Mouse (Mus musculus): ENCODE data around the gene Glp2r. TPM values are rescaled to one million over a fixed set of nuclear protein-coding genes. Genes with fewer than 3 reads are reported as not detected.

Glp2r gene
- polyA plus RNA-seq, 1 experiment from 2014 or later: not detected

- no peak overlapping the region for H3K4me2 ChIP-seq (ENCODE audit: low read depth, low read length)
- no peak overlapping the region for H3K9ac ChIP-seq (replicated peaks; ENCODE audit: low read length)
- H3K9me3 ChIP-seq (replicated peaks; ENCODE audit: control insufficient read depth, low read length): no peaks in the 10 kb centered on the region
- 83% methylated on average over 2 of the region's 2 CpGs for WGBS
- H3K36me3 ChIP-seq (replicated peaks; ENCODE audit: control insufficient read depth, insufficient read depth, low read depth, low read length): no peaks in the 10 kb centered on the region
- ATAC-seq (replicated peaks; ENCODE audit: insufficient number of reproducible peaks, low FRiP score, low TSS enrichment, low read depth) (no peak), DNase-seq (ENCODE audit: low spot score) (no peak)
- no peaks in the 10 kb centered on the region for H3K27me3 ChIP-seq (ENCODE audit: control insufficient read depth, insufficient read depth, low read length)
- no peak overlapping the region for H3K27ac ChIP-seq (replicated peaks; ENCODE audit: low read depth, low read length)
- H3K4me3 ChIP-seq (ENCODE audit: low read depth, low read length): no peak overlapping the region
- H3K4me1 ChIP-seq (ENCODE audit: control insufficient read depth, insufficient read depth, low read length): no peaks in the 10 kb centered on the region
Observed at GRCm38 (mm10) chr11:67679930-67680329, 91.0 kb downstream of the Glp2r start.

- no peak overlapping the region for H3K27ac ChIP-seq (replicated peaks; ENCODE audit: low read depth, low read length)
- 64% methylated on average over 5 of the region's 5 CpGs for WGBS
Observed at GRCm38 (mm10) chr11:67679300-67679699, 91.7 kb downstream of the Glp2r start.

GRCm38 (mm10) chr11:67675562-67676540 lies 95.1 kb downstream of the Glp2r start:
- ATAC-seq (replicated peaks; ENCODE audit: insufficient number of reproducible peaks, low FRiP score, low TSS enrichment, low read depth) (0 out of 2 replicates have a peak, but pooled peaks have one; percentile 48), DNase-seq (ENCODE audit: low spot score) (peak; percentile 87)
- H3K9me3 ChIP-seq (replicated peaks; ENCODE audit: control insufficient read depth, low read length): no peaks in the 10 kb centered on the region
- no peak overlapping the region for H3K4me3 ChIP-seq (ENCODE audit: low read depth, low read length)
- no peak overlapping the region for H3K4me2 ChIP-seq (ENCODE audit: low read depth, low read length)
- H3K9ac ChIP-seq (replicated peaks; ENCODE audit: low read length): no peak overlapping the region
- no peak overlapping the region for H3K27ac ChIP-seq (replicated peaks; ENCODE audit: low read depth, low read length)
- H3K27me3 ChIP-seq (ENCODE audit: control insufficient read depth, insufficient read depth, low read length): no peaks in the 10 kb centered on the region
- WGBS: 59% methylated on average over 12 of the region's 12 CpGs
- no peaks in the 10 kb centered on the region for H3K4me1 ChIP-seq (ENCODE audit: control insufficient read depth, insufficient read depth, low read length)
- no peaks in the 10 kb centered on the region for H3K36me3 ChIP-seq (replicated peaks; ENCODE audit: control insufficient read depth, insufficient read depth, low read depth, low read length)

More at GRCm38 (mm10) chr11:67679300-67679699, 91.7 kb downstream of the Glp2r start:
- H3K4me2 ChIP-seq (ENCODE audit: low read depth, low read length): no peak overlapping the region
- no peaks in the 10 kb centered on the region for H3K36me3 ChIP-seq (replicated peaks; ENCODE audit: control insufficient read depth, insufficient read depth, low read depth, low read length)
- H3K27me3 ChIP-seq (ENCODE audit: control insufficient read depth, insufficient read depth, low read length): no peaks in the 10 kb centered on the region
- H3K9me3 ChIP-seq (replicated peaks; ENCODE audit: control insufficient read depth, low read length): no peaks in the 10 kb centered on the region
- ATAC-seq (replicated peaks; ENCODE audit: insufficient number of reproducible peaks, low FRiP score, low TSS enrichment, low read depth) (no peak), DNase-seq (ENCODE audit: low spot score) (no peak)
- H3K9ac ChIP-seq (replicated peaks; ENCODE audit: low read length): no peak overlapping the region
- H3K4me3 ChIP-seq (ENCODE audit: low read depth, low read length): no peak overlapping the region
- no peaks in the 10 kb centered on the region for H3K4me1 ChIP-seq (ENCODE audit: control insufficient read depth, insufficient read depth, low read length)

- no peaks in the 10 kb centered on the region for H3K4me1 ChIP-seq (ENCODE audit: control insufficient read depth, insufficient read depth, low read length)
- H3K4me2 ChIP-seq (ENCODE audit: low read depth, low read length): no peak overlapping the region
- no peaks in the 10 kb centered on the region for H3K36me3 ChIP-seq (replicated peaks; ENCODE audit: control insufficient read depth, insufficient read depth, low read depth, low read length)
- H3K9ac ChIP-seq (replicated peaks; ENCODE audit: low read length): no peak overlapping the region
- no peak overlapping the region for H3K4me3 ChIP-seq (ENCODE audit: low read depth, low read length)
- ATAC-seq (replicated peaks; ENCODE audit: insufficient number of reproducible peaks, low FRiP score, low TSS enrichment, low read depth): no peak
- H3K27ac ChIP-seq (replicated peaks; ENCODE audit: low read depth, low read length): no peak overlapping the region
- no peak for DNase-seq (ENCODE audit: low spot score)
- 71% methylated on average over 5 of the region's 5 CpGs for WGBS
- no peaks in the 10 kb centered on the region for H3K9me3 ChIP-seq (replicated peaks; ENCODE audit: control insufficient read depth, low read length)
- H3K27me3 ChIP-seq (ENCODE audit: control insufficient read depth, insufficient read depth, low read length): no peaks in the 10 kb centered on the region
Observed at GRCm38 (mm10) chr11:67672140-67672539, 98.8 kb downstream of the Glp2r start.

GRCm38 (mm10) chr11:67670031-67670430 lies 100.9 kb downstream of the Glp2r start:
- Histone ChIP-seq H3K9me3 (replicated peaks; ENCODE audit: control insufficient read depth, low read length) (no peaks in the 10 kb centered on the region), H3K4me1 (ENCODE audit: control insufficient read depth, insufficient read depth, low read length) (no peaks in the 10 kb centered on the region), H3K27ac (replicated peaks; ENCODE audit: low read depth, low read length) (no peak overlapping the region), H3K4me3 (ENCODE audit: low read depth, low read length) (no peak overlapping the region), H3K36me3 (replicated peaks; ENCODE audit: control insufficient read depth, insufficient read depth, low read depth, low read length) (no peaks in the 10 kb centered on the region), H3K4me2 (ENCODE audit: low read depth, low read length) (no peak overlapping the region), H3K9ac (replicated peaks; ENCODE audit: low read length) (no peak overlapping the region), H3K27me3 (ENCODE audit: control insufficient read depth, insufficient read depth, low read length) (no peaks in the 10 kb centered on the region)
- no peak for ATAC-seq (replicated peaks; ENCODE audit: insufficient number of reproducible peaks, low FRiP score, low TSS enrichment, low read depth)
- DNase-seq (ENCODE audit: low spot score): no peak
- 91% methylated on average over 6 of the region's 6 CpGs for WGBS

GRCm38 (mm10) chr11:67668460-67669007 lies 102.4 kb downstream of the Glp2r start:
- no peaks in the 10 kb centered on the region for H3K27me3 ChIP-seq (ENCODE audit: control insufficient read depth, insufficient read depth, low read length)
- no peaks in the 10 kb centered on the region for H3K36me3 ChIP-seq (replicated peaks; ENCODE audit: control insufficient read depth, insufficient read depth, low read depth, low read length)
- H3K4me2 ChIP-seq (ENCODE audit: low read depth, low read length): no peak overlapping the region
- WGBS: 79% methylated on average over 3 of the region's 3 CpGs
- H3K9ac ChIP-seq (replicated peaks; ENCODE audit: low read length): no peak overlapping the region
- no peak overlapping the region for H3K27ac ChIP-seq (replicated peaks; ENCODE audit: low read depth, low read length)
- no peaks in the 10 kb centered on the region for H3K9me3 ChIP-seq (replicated peaks; ENCODE audit: control insufficient read depth, low read length)
- no peak overlapping the region for H3K4me3 ChIP-seq (ENCODE audit: low read depth, low read length)
- no peak for ATAC-seq (replicated peaks; ENCODE audit: insufficient number of reproducible peaks, low FRiP score, low TSS enrichment, low read depth)
- H3K4me1 ChIP-seq (ENCODE audit: control insufficient read depth, insufficient read depth, low read length): no peaks in the 10 kb centered on the region
- DNase-seq (ENCODE audit: low spot score): no peak

GRCm38 (mm10) chr11:67667531-67668332 lies 103.2 kb downstream of the Glp2r start:
- no peak for ATAC-seq (replicated peaks; ENCODE audit: insufficient number of reproducible peaks, low FRiP score, low TSS enrichment, low read depth)
- 84% methylated on average over 13 of the region's 13 CpGs for WGBS
- no peak overlapping the region for H3K4me3 ChIP-seq (ENCODE audit: low read depth, low read length)

More at GRCm38 (mm10) chr11:67667531-67668332, 103.2 kb downstream of the Glp2r start:
- Histone ChIP-seq H3K36me3 (replicated peaks; ENCODE audit: control insufficient read depth, insufficient read depth, low read depth, low read length) (no peaks in the 10 kb centered on the region), H3K4me2 (ENCODE audit: low read depth, low read length) (no peak overlapping the region), H3K27ac (replicated peaks; ENCODE audit: low read depth, low read length) (no peak overlapping the region), H3K9ac (replicated peaks; ENCODE audit: low read length) (no peak overlapping the region), H3K27me3 (ENCODE audit: control insufficient read depth, insufficient read depth, low read length) (no peaks in the 10 kb centered on the region), H3K9me3 (replicated peaks; ENCODE audit: control insufficient read depth, low read length) (no peaks in the 10 kb centered on the region), H3K4me1 (ENCODE audit: control insufficient read depth, insufficient read depth, low read length) (no peaks in the 10 kb centered on the region)
- no peak for DNase-seq (ENCODE audit: low spot score)

Data from embryonic facial prominence, embryonic 11.5 days (tissue).